Mouse (Mus musculus) ES-Bruce4 (cell line): ENCODE data around the gene Bak1. TPM values are rescaled to one million over a fixed set of nuclear protein-coding genes. Genes with fewer than 3 reads are reported as not detected.

Experiments
- H3K27ac ChIP-seq: 2 replicates; pipeline ENCODE4 v1.5.1; 2012; ENCODE audit warnings: low read length, inconsistent platforms; ENCODE audit not compliant: insufficient read depth
- H3K27me3 ChIP-seq: 2 replicates; pipeline ENCODE4 v1.6.1; 2012; ENCODE audit warnings: mild to moderate bottlenecking, low read length, inconsistent platforms; ENCODE audit not compliant: control insufficient read depth, poor library complexity, insufficient read depth, severe bottlenecking
- H3K36me3 ChIP-seq: 2 replicates; pipeline ENCODE4 v1.6.1; 2012; ENCODE audit warnings: inconsistent platforms, mild to moderate bottlenecking, low read length, moderate library complexity; ENCODE audit not compliant: control insufficient read depth, poor library complexity, insufficient read depth, severe bottlenecking
- H3K4me1 ChIP-seq: one replicate; pipeline ENCODE4 v1.8.1; 2011; ENCODE audit warnings: low read length; ENCODE audit not compliant: control insufficient read depth, insufficient read depth
- H3K4me3 ChIP-seq: 2 replicates; pipeline ENCODE4 v1.5.1; 2011; ENCODE audit warnings: low read depth, mild to moderate bottlenecking, low read length
- H3K9ac ChIP-seq: 2 replicates; pipeline ENCODE4 v1.6.1; 2012; ENCODE audit warnings: low read depth, mild to moderate bottlenecking, inconsistent platforms; ENCODE audit not compliant: poor library complexity, severe bottlenecking
- H3K9me3 ChIP-seq: replicated peaks from 2 replicates; pipeline ENCODE4 v1.6.1; 2012; ENCODE audit warnings: mild to moderate bottlenecking, low read length, inconsistent platforms; ENCODE audit not compliant: control insufficient read depth, poor library complexity, insufficient read depth, severe bottlenecking
- CTCF ChIP-seq: IDR thresholded peaks from one replicate; pipeline ENCODE4 v1.8.1; 2011; ENCODE audit warnings: low read depth, low read length
- EP300 ChIP-seq: IDR thresholded peaks from 2 replicates; pipeline ENCODE4 v1.6.1; 2011; ENCODE audit warnings: low read depth, low read length; ENCODE audit not compliant: insufficient read depth
- POLR2A ChIP-seq: IDR thresholded peaks from one replicate; pipeline ENCODE4 v1.8.1; 2011; ENCODE audit warnings: low read length; ENCODE audit not compliant: insufficient read depth
- polyA plus RNA-seq: library from polyadenylated mRNA; stranded (reverse); fragments of >200 nt; gene quantifications from 2 replicates; pipeline ENCODE4 v1.2.4, GENCODE M21; 2011; ENCODE audit warnings: low read depth; ENCODE audit not compliant: missing spikeins, insufficient read depth, insufficient read length

The Bak1 gene
- polyA plus RNA-seq = 66.6 and 78.1 TPM in 2 replicates

DNA sequence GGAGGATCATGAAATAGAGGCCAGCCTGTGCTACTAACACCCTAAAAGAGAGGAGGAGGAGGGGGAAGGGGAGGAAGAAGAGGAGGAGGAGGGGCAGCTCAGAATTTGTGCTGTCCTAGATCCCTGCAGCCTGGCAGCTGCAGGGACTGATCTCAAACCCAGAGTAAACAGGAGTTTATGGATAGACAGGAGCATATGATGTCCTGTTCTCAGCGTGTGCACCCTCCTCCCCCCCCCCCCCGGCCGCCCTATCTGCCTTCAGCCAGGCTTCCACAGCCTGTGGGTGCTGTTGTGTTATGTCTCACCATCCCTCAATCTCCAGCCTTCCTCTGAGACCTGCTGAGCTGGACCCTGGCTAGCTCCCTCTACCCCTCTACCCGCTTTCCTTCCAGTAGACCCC, at the start of gene Bak1:
Bak1 (minus strand) TSS at position 101 of the 400 bp plus-strand sequence.
- TF ChIP-seq POLR2A = no peak
- no peak for TF ChIP-seq CTCF
- TF ChIP-seq EP300 = no peak
- Histone ChIP-seq H3K4me1 (peaks cover 3% of the 10 kb centered on the region), H3K36me3 (no peaks in the 10 kb centered on the region), H3K27me3 (no peaks in the 10 kb centered on the region), H3K4me3 (peak within 1 kb of the TSS; percentile 81), H3K9me3 (no peaks in the 10 kb centered on the region), H3K9ac (peak within 1 kb of the TSS; percentile 76), H3K27ac (peak within 1 kb of the TSS; percentile 46)

DNA sequence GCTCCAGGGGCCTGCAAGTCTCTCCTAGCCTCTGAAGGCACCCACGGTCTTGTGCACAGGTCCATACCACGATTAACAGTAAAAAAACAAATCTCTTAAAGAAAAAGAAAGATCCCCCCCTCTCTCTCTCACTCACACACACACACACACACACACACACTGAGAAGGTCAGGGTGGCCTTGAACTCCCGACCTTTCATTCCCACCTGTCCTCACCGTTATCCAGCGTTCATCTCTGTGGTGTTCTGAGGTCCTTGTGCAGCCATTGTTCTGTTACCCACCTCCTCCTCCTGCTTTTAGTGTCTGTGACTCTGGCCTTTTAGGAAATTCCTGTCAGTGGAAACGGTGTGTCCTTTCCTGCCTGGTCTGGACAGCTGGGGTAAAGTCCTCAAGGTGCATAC, 49.7 kb upstream of the Bak1 start:
- H3K27me3 ChIP-seq = no peaks in the 10 kb centered on the region
- H3K4me3 ChIP-seq = no peak overlapping the region
- H3K9me3 ChIP-seq = no peaks in the 10 kb centered on the region
- H3K9ac ChIP-seq = no peak overlapping the region
- H3K4me1 ChIP-seq = peaks cover 7% of the 10 kb centered on the region
- TF ChIP-seq POLR2A (no peak), EP300 (0 out of 2 replicates have a peak, but pooled peaks have one; percentile 52)
- peak overlapping the region; percentile 4; the same call in 1 of the 2 replicates for H3K27ac ChIP-seq
- H3K36me3 ChIP-seq = no peaks in the 10 kb centered on the region

DNA sequence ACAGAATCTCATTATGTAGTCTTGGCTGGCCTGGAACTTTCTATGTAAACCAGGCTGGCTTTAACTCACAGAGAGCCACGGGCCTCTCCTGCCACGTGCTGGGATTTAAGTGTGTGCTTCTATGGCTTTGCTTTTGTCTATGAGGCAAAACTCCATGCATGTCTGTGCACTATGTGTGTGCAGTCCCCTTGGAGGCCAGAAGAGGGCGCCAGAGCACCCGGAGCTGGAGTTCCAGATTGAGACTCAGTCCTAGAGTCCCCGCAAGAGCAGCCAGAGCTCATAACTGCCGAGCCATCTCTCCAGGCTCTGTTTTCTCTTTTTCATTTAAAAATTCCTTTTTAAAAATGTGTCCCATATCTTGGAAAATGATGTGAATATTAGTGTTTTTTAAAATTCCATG, 49.1 kb upstream of the Bak1 start:
- no peak overlapping the region for H3K27ac ChIP-seq
- peaks cover 7% of the 10 kb centered on the region for H3K4me1 ChIP-seq
- H3K9ac ChIP-seq = no peak overlapping the region
- H3K36me3 ChIP-seq = no peaks in the 10 kb centered on the region
- H3K9me3 ChIP-seq = no peaks in the 10 kb centered on the region
- H3K27me3 ChIP-seq = no peaks in the 10 kb centered on the region
- TF ChIP-seq POLR2A (no peak), CTCF (peak; percentile 51), EP300 (no peak)
- no peak overlapping the region for H3K4me3 ChIP-seq

DNA sequence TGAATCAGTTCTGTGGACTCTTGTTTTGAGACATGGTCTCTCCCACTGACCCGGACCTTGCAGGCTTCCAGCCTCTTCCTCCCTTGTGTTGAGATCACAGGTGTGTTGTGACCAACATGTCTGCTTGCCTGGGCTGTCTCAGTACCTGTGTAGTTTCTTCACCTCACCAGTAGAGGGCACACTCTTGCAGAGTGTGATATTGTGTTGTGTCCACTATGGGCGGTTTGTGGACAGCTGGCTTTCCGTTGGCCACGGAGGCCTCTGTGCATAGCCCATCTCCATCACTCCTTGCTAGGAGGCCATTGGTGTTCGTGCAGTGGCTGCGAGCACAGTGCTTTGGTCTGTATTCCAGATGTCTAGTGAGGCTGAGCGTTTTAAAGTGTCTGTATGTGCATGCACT, 48.3 kb upstream of the Bak1 start:
- Histone ChIP-seq H3K9ac (no peak overlapping the region), H3K4me3 (no peak overlapping the region), H3K9me3 (no peaks in the 10 kb centered on the region), H3K36me3 (no peaks in the 10 kb centered on the region), H3K27me3 (no peaks in the 10 kb centered on the region), H3K27ac (no peak overlapping the region), H3K4me1 (peaks cover 7% of the 10 kb centered on the region)
- TF ChIP-seq EP300 = no peak
- no peak for TF ChIP-seq POLR2A
- peak; percentile 25 for TF ChIP-seq CTCF

DNA sequence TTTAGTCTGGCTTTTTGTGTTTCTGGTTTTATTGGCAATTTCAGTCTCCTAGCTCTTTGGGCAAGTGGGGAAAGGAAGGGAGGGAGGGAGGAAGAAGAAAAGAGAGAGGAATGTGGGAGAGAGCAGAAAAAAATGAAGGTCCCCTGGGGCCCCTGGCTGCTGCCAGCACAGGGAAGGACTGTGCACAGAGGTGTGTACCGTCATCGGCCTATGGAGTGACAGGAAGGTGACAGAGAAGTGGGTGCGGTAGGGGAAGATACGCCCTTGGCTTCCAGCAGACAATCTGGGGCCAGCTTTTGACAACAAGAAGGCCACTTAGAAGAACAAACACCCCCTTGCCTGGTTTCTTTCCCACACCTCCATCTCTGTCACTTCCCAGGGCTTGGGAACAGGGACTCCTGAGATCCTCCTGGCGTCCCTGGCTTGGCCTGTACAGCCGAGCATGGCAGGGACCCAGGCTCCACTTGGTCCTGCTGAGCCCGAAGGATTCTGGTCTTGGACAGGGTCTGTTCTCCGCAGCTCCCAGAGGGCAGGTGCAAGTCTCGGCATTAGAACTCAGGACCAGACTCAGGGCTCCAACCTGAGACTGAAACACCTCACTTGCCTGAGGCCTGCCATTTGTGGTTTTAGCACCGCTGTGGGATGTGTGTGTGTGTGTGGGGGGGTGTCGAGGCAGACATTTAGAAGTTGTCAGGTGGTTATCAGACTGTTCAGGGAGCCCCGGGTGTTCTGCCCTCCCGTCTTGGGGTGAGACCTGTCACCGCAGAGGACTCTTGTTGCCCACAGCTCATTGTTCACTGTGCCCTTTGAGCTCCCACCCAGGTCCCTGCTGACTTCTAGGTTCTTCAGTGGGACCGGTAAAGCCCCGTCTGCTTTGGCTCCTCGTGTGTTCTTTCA, 46.3 kb upstream of the Bak1 start:
- Histone ChIP-seq H3K4me1 (peaks cover 3% of the 10 kb centered on the region), H3K27me3 (no peaks in the 10 kb centered on the region), H3K4me3 (no peak overlapping the region), H3K36me3 (no peaks in the 10 kb centered on the region), H3K9ac (no peak overlapping the region), H3K9me3 (no peaks in the 10 kb centered on the region), H3K27ac (no peak overlapping the region)
- TF ChIP-seq EP300 (no peak), CTCF (no peak), POLR2A (no peak)

DNA sequence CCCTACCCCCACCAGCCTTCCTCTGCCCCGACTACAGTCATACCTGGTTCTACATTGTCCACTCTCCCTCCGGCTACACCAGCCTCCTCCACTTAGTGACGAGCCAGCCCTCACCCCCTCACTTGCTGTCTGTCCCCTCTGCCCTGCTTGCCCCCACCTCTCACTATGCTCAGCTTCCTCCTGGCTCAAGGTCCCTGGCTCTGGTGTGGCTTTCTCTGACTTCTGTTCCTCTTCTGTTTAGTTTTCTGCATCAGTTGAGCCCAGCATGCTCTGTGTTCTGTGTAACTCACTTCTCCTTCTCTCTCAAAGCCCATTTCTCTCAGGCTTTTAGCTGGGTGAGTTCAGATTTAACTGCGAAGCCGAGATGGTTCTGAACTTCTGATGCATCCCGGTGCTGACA, 45.4 kb upstream of the Bak1 start:
- Histone ChIP-seq H3K9me3 (no peaks in the 10 kb centered on the region), H3K27ac (no peak overlapping the region), H3K9ac (no peak overlapping the region), H3K4me3 (no peak overlapping the region), H3K27me3 (no peaks in the 10 kb centered on the region), H3K36me3 (no peaks in the 10 kb centered on the region), H3K4me1 (peaks cover 5% of the 10 kb centered on the region)
- TF ChIP-seq EP300 (no peak), POLR2A (no peak), CTCF (no peak)
